Mouse (Mus musculus): ENCODE data around the gene Klc4. TPM values are rescaled to one million over a fixed set of nuclear protein-coding genes. Genes with fewer than 3 reads are reported as not detected.

Klc4 gene
- total RNA-seq, 2 experiments from 2014 or later, result 35.3 to 50.3 TPM

- DNase-seq, result no peak
These were observed 55.4 kb downstream of the Klc4 start for GRCm38 (mm10) chr17:46590439-46590838.

DNA sequence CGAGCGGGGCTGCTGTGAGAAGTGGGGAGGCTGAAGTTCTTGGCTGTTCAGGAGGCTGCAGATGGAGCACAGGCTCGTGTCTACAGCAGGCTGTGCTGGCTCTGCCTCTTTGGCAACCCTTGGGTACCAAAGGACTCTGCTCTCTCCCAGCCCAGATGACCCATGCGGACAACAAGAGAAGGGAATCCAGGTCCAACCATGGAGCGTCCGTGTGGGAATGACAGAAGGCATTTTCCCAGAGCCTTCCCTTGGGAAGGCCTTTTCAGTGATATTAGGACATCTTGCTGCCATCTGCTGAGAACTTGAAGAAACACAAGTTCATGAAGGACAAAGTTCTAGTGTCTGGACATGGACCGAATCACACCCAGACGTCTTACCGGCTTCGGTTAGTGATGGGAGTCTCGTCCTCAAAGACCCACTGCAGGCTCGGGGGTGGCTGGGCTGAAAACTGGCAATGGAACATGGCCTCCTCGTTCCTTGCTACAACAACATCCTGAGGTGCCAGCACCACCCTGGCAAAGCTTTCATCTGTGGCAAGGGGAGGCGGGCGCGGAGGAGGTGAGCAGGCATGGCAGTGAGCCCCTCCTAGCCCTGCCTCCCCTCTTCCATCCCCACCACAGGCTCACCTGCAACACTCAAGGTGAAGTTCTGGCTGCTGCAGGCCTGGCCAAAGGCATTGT, 56.0 kb downstream of the Klc4 start:
- DNase-seq, result no peak

DNA sequence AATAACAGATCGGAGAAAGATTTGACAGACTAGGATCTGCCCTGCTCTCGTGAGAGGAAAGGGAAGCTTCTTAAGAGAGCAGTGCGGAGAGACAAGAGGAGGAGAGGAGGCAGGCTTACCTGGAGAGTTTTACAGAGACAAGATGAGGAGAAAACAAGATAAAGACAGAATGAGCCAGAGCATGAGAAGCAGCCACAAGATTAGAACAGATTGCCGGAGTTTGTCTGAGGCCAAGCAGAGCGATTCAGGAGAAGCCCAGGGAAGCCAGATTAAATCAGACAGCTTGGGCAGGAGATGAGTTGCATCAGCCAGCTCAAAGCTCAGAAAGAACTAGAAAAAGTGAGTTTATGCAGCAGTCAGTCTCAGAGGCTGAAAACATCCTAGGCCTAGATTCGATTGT, 56.9 kb downstream of the Klc4 start:
- DNase-seq, result no peak

GRCm38 (mm10) chr17:46588173-46588572, 57.6 kb downstream of the Klc4 start:
- DNase-seq, result no peak

DNA sequence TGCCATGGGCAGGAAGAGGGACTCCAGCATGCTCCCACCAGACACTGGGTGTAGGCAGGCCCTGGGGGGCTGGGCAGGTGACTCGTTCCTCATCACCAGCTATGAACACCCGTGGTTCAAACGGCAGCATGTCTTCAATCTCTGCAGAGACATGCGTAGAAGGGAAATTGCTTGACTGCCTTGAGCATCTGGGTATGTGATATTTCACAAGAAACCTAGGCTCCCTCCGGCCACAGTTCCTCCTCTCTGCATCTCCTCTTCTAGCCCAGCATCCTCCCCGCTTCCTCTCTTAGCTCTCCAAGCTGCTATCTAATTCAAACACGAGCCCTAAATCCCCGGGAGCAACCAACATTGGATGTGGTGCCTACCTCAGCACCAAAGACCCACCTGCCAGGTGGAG, 59.5 kb downstream of the Klc4 start:
- no peak for DNase-seq

Other genes starting within 250 kb of the Klc4 start
- gene Crip3, start 217.1 kb downstream of the Klc4 start, total RNA-seq (2021), result 1 to 10 TPM in 1 of 2 experiments, under 1 TPM in 1; 0.43 to 1.1 TPM
- gene Slc22a7, start 207.6 kb downstream of the Klc4 start, total RNA-seq (2021), result not detected
- 1 to 10 TPM in 1 of 2 experiments, under 1 TPM in 1; 0.63 to 1.1 TPM for gene Ttbk1, start 158.3 kb downstream of the Klc4 start, total RNA-seq (2021)
- gene Dnph1, start 149.3 kb downstream of the Klc4 start, total RNA-seq (2021), result 1 to 10 TPM; 4.2 to 6.9 TPM
- gene Cul9, start 99.6 kb downstream of the Klc4 start, total RNA-seq (2021), result 10 to 100 TPM; 21.5 to 25.5 TPM
- gene Srf, start 89.8 kb downstream of the Klc4 start, total RNA-seq (2021), result 10 to 100 TPM; 43.1 to 46.5 TPM
- 10 to 100 TPM in 1 of 2 experiments, 1 to 10 TPM in 1; 6.8 to 11.7 TPM for gene Ptk7, start 16.5 kb downstream of the Klc4 start, total RNA-seq (2021)
- 100 to 1,000 TPM in 1 of 2 experiments, 10 to 100 TPM in 1; 92.6 to 114 TPM for gene Mrpl2, start 207 bp upstream of the Klc4 start, total RNA-seq (2021)
- gene Cul7, start 4.3 kb upstream of the Klc4 start, total RNA-seq (2021), result 10 to 100 TPM; 36.3 to 42.2 TPM
- gene Rrp36, start 28.3 kb upstream of the Klc4 start, total RNA-seq (2021), result 10 to 100 TPM; 23.8 to 30.4 TPM
- gene Mea1, start 32.8 kb upstream of the Klc4 start, total RNA-seq (2021), result 100 to 1,000 TPM in 1 of 2 experiments, 10 to 100 TPM in 1; 94.2 to 104 TPM
- gene Klhdc3, start 34.9 kb upstream of the Klc4 start, total RNA-seq (2021), result 10 to 100 TPM; 59.2 to 75.3 TPM
- gene Ppp2r5d, start 59.1 kb upstream of the Klc4 start, total RNA-seq (2021), result 10 to 100 TPM; 40.9 to 46.1 TPM
- gene Pex6, start 65.4 kb upstream of the Klc4 start, total RNA-seq (2021), result 10 to 100 TPM; 59.3 to 64.9 TPM
- 1 to 10 TPM; 1.5 to 2.7 TPM for gene Gnmt, start 83.1 kb upstream of the Klc4 start, total RNA-seq (2021)
- 10 to 100 TPM; 49.9 to 55.6 TPM for gene Cnpy3, start 106.2 kb upstream of the Klc4 start, total RNA-seq (2021)
- not detected for gene Ptcra, start 117.7 kb upstream of the Klc4 start, total RNA-seq (2021)
- 10 to 100 TPM; 54.1 to 96.1 TPM for gene 2310039H08Rik, start 126.6 kb upstream of the Klc4 start, total RNA-seq (2021)
- 10 to 100 TPM; 89.0 to 97.3 TPM for gene Rpl7l1, start 136.7 kb upstream of the Klc4 start, total RNA-seq (2021)
- gene Bicral, start 212.5 kb upstream of the Klc4 start, total RNA-seq (2021), result 10 to 100 TPM; 23.0 to 24.3 TPM
- 10 to 100 TPM; 20.9 to 21.9 TPM for gene Tbcc, start 244.7 kb upstream of the Klc4 start, total RNA-seq (2021)